Mouse (Mus musculus): Measurements from ENCODE around the gene Fate1. TPM values are rescaled to one million over a fixed set of nuclear protein-coding genes. Genes with fewer than 3 reads are reported as not detected.
"Not testable (repeated sequence)": the region's sequence is repeated elsewhere in the genome, so short reads cannot be mapped to it uniquely, and the experiment has no call there.

Gene Fate1
- not detected in 2 replicates for polyA plus RNA-seq (2016; fragmentation: Nextera tagmentation; extraction: Ambion mirVana)

GRCm38 (mm10) chrX:71972686-71973085, at the start of gene Fate1:
Fate1 (plus strand) TSS chrX:71972986.
- Histone ChIP-seq H3K4me1 (replicated peaks) (no peaks in the 10 kb centered on the region), H3K9me3 (no peaks in the 10 kb centered on the region), H3K9ac (replicated peaks) (no peak within 1 kb of the TSS), H3K27ac (no peak within 1 kb of the TSS), H3K27me3 (peaks cover 8% of the 10 kb centered on the region; the same call in 1 of the 2 replicates), H3K4me3 (replicated peaks) (no peak within 1 kb of the TSS), H3K36me3 (no peaks in the 10 kb centered on the region), H3K4me2 (no peak within 1 kb of the TSS)
- no peak for ATAC-seq (ENCODE audit: insufficient number of reproducible peaks, insufficient read depth, low FRiP score, low TSS enrichment, low read depth)
- 60% methylated on average over 2 of the region's 2 CpGs for WGBS

- H3K27ac ChIP-seq, result no peak overlapping the region
- H3K4me3 ChIP-seq (replicated peaks), result no peak overlapping the region
- 21% methylated on average over 3 of the region's 3 CpGs for WGBS
- H3K4me1 ChIP-seq (replicated peaks), result no peaks in the 10 kb centered on the region
- H3K36me3 ChIP-seq, result no peaks in the 10 kb centered on the region
- no peak overlapping the region for H3K9ac ChIP-seq (replicated peaks)
- H3K9me3 ChIP-seq, result no peaks in the 10 kb centered on the region
- peaks cover 11% of the 10 kb centered on the region for H3K27me3 ChIP-seq
- no peak overlapping the region for H3K4me2 ChIP-seq
- no peak for ATAC-seq (ENCODE audit: insufficient number of reproducible peaks, insufficient read depth, low FRiP score, low TSS enrichment, low read depth)
These were observed 26.2 kb upstream of the Fate1 start for GRCm38 (mm10) chrX:71946631-71947030.

GRCm38 (mm10) chrX:71958366-71958765, 14.4 kb upstream of the Fate1 start:
- H3K27ac ChIP-seq, result no peak overlapping the region
- peaks cover 30% of the 10 kb centered on the region for H3K27me3 ChIP-seq
- H3K9ac ChIP-seq (replicated peaks), result no peak overlapping the region
- no peaks in the 10 kb centered on the region for H3K4me1 ChIP-seq (replicated peaks)
- no peak overlapping the region for H3K4me3 ChIP-seq (replicated peaks)
- ATAC-seq (ENCODE audit: insufficient number of reproducible peaks, insufficient read depth, low FRiP score, low TSS enrichment, low read depth), result no peak
- H3K9me3 ChIP-seq, result no peaks in the 10 kb centered on the region
- H3K36me3 ChIP-seq, result no peaks in the 10 kb centered on the region
- H3K4me2 ChIP-seq, result no peak overlapping the region

- H3K27ac ChIP-seq, result 0 out of 2 replicates have a peak within 1 kb of the TSS, but pooled peaks have one; percentile 7
- H3K27me3 ChIP-seq, result peaks cover 27% of the 10 kb centered on the region
- H3K9me3 ChIP-seq, result no peaks in the 10 kb centered on the region
- no peaks in the 10 kb centered on the region; the same call in 1 of the 2 replicates for H3K36me3 ChIP-seq
- H3K4me2 ChIP-seq, result peak within 1 kb of the TSS; percentile 60
- peak within 1 kb of the TSS; percentile 61 for H3K9ac ChIP-seq (replicated peaks)
- ATAC-seq (ENCODE audit: insufficient number of reproducible peaks, insufficient read depth, low FRiP score, low TSS enrichment, low read depth), result peak; percentile 94
- no peaks in the 10 kb centered on the region for H3K4me1 ChIP-seq (replicated peaks)
- peak within 1 kb of the TSS; percentile 50 for H3K4me3 ChIP-seq (replicated peaks)
- WGBS, result 24% methylated on average over 54 of the region's 72 CpGs
These were observed 10.4 kb upstream of the Fate1 start, which contains the start of gene Prrg3 for GRCm38 (mm10) chrX:71962073-71963051. Prrg3 (plus strand) TSS chrX:71962624.

GRCm38 (mm10) chrX:71963275-71963912, 9.4 kb upstream of the Fate1 start:
- Histone ChIP-seq H3K27me3 (peaks cover 27% of the 10 kb centered on the region), H3K9me3 (no peaks in the 10 kb centered on the region), H3K4me2 (peak overlapping the region; percentile 60), H3K4me1 (replicated peaks) (no peaks in the 10 kb centered on the region), H3K36me3 (no peaks in the 10 kb centered on the region; the same call in 1 of the 2 replicates), H3K27ac (0 out of 2 replicates have a peak overlapping the region, but pooled peaks have one; percentile 7), H3K9ac (replicated peaks) (peak overlapping the region; percentile 61), H3K4me3 (replicated peaks) (peak overlapping the region; percentile 50)
- ATAC-seq (ENCODE audit: insufficient number of reproducible peaks, insufficient read depth, low FRiP score, low TSS enrichment, low read depth), result no peak
- WGBS, result 31% methylated on average over 9 of the region's 9 CpGs

- Histone ChIP-seq H3K36me3 (no peaks in the 10 kb centered on the region; the same call in 1 of the 2 replicates), H3K4me3 (replicated peaks) (no peak overlapping the region), H3K4me1 (replicated peaks) (no peaks in the 10 kb centered on the region), H3K27ac (no peak overlapping the region), H3K4me2 (no peak overlapping the region), H3K9me3 (no peaks in the 10 kb centered on the region), H3K27me3 (peaks cover 3% of the 10 kb centered on the region; the same call in 1 of the 2 replicates), H3K9ac (replicated peaks) (no peak overlapping the region)
- no peak for ATAC-seq (ENCODE audit: insufficient number of reproducible peaks, insufficient read depth, low FRiP score, low TSS enrichment, low read depth)
- 79% methylated on average over 1 of the region's 1 CpGs for WGBS
These were observed 4.6 kb upstream of the Fate1 start for GRCm38 (mm10) chrX:71968216-71968615.

- Histone ChIP-seq H3K9me3 (no peaks in the 10 kb centered on the region), H3K9ac (replicated peaks) (no peak overlapping the region), H3K4me1 (replicated peaks) (no peaks in the 10 kb centered on the region), H3K36me3 (no peaks in the 10 kb centered on the region; the same call in 1 of the 2 replicates), H3K27ac (no peak overlapping the region), H3K4me3 (replicated peaks) (no peak overlapping the region), H3K27me3 (peaks cover 3% of the 10 kb centered on the region; the same call in 1 of the 2 replicates), H3K4me2 (no peak overlapping the region)
- ATAC-seq (ENCODE audit: insufficient number of reproducible peaks, insufficient read depth, low FRiP score, low TSS enrichment, low read depth), result no peak
- WGBS, result 77% methylated on average over 6 of the region's 6 CpGs
These were observed 4.0 kb upstream of the Fate1 start for GRCm38 (mm10) chrX:71968816-71969215.

- no peaks in the 10 kb centered on the region for H3K4me1 ChIP-seq (replicated peaks)
- H3K27ac ChIP-seq, result no peak overlapping the region
- H3K9me3 ChIP-seq, result no peaks in the 10 kb centered on the region
- WGBS, result 80% methylated on average over 5 of the region's 5 CpGs
- no peak for ATAC-seq (ENCODE audit: insufficient number of reproducible peaks, insufficient read depth, low FRiP score, low TSS enrichment, low read depth)
- peaks cover 8% of the 10 kb centered on the region; the same call in 1 of the 2 replicates for H3K27me3 ChIP-seq
- H3K9ac ChIP-seq (replicated peaks), result no peak overlapping the region
- no peak overlapping the region for H3K4me2 ChIP-seq
- H3K36me3 ChIP-seq, result no peaks in the 10 kb centered on the region; the same call in 1 of the 2 replicates
- no peak overlapping the region for H3K4me3 ChIP-seq (replicated peaks)
These were observed 1.5 kb upstream of the Fate1 start for GRCm38 (mm10) chrX:71971325-71971724.

- not testable (repeated sequence) for H3K36me3 ChIP-seq; ATAC-seq (ENCODE audit: insufficient number of reproducible peaks, insufficient read depth, low FRiP score, low TSS enrichment, low read depth); H3K4me2 ChIP-seq; H3K4me1 ChIP-seq (replicated peaks); H3K27ac ChIP-seq; H3K9ac ChIP-seq (replicated peaks); H3K4me3 ChIP-seq (replicated peaks); H3K9me3 ChIP-seq; H3K27me3 ChIP-seq
These were observed 4.9 kb downstream of the Fate1 start for GRCm38 (mm10) chrX:71977681-71978080.

- no peaks in the 10 kb centered on the region for H3K36me3 ChIP-seq
- ATAC-seq (ENCODE audit: insufficient number of reproducible peaks, insufficient read depth, low FRiP score, low TSS enrichment, low read depth), result no peak
- no peaks in the 10 kb centered on the region; the same call in 1 of the 2 replicates for H3K27me3 ChIP-seq
- 80% methylated on average over 3 of the region's 3 CpGs for WGBS
- H3K4me2 ChIP-seq, result no peak overlapping the region
- no peak overlapping the region for H3K9ac ChIP-seq (replicated peaks)
- no peak overlapping the region for H3K27ac ChIP-seq
- no peaks in the 10 kb centered on the region for H3K4me1 ChIP-seq (replicated peaks)
- no peak overlapping the region for H3K4me3 ChIP-seq (replicated peaks)
- H3K9me3 ChIP-seq, result no peaks in the 10 kb centered on the region
These were observed 7.7 kb downstream of the Fate1 start for GRCm38 (mm10) chrX:71980443-71980842.

- H3K36me3 ChIP-seq, result no peaks in the 10 kb centered on the region
- WGBS, result 83% methylated on average over 2 of the region's 2 CpGs
- H3K27me3 ChIP-seq, result no peaks in the 10 kb centered on the region; the same call in 1 of the 2 replicates
These were observed 8.5 kb downstream of the Fate1 start for GRCm38 (mm10) chrX:71981322-71981721.

More at GRCm38 (mm10) chrX:71981322-71981721, 8.5 kb downstream of the Fate1 start:
- no peak for ATAC-seq (ENCODE audit: insufficient number of reproducible peaks, insufficient read depth, low FRiP score, low TSS enrichment, low read depth)
- H3K4me1 ChIP-seq (replicated peaks), result no peaks in the 10 kb centered on the region
- no peaks in the 10 kb centered on the region for H3K9me3 ChIP-seq
- no peak overlapping the region for H3K4me2 ChIP-seq
- no peak overlapping the region for H3K27ac ChIP-seq
- no peak overlapping the region for H3K4me3 ChIP-seq (replicated peaks)
- no peak overlapping the region for H3K9ac ChIP-seq (replicated peaks)
